Mouse (Mus musculus) lung, adult 2 months (tissue): ENCODE measurements around the gene Pld2.
A peak's percentile ranks its signal among the peaks of the same experiment; 100 is the strongest.

Experiments
- CTCF ChIP-seq: fragments of 200-500 bp; IDR thresholded peaks from 2 replicates; pipeline ENCODE4 v1.5.1; 2011; ENCODE audit warnings: mild to moderate bottlenecking, low read length, control low read depth; ENCODE audit not compliant: insufficient read depth
- POLR2A ChIP-seq: fragments of 200-500 bp; IDR thresholded peaks from 2 replicates; pipeline ENCODE4 v1.6.1; 2011; ENCODE audit warnings: low read depth, mild to moderate bottlenecking, control low read depth, low read length, borderline replicate concordance; ENCODE audit errors: extremely low read depth

DNA sequence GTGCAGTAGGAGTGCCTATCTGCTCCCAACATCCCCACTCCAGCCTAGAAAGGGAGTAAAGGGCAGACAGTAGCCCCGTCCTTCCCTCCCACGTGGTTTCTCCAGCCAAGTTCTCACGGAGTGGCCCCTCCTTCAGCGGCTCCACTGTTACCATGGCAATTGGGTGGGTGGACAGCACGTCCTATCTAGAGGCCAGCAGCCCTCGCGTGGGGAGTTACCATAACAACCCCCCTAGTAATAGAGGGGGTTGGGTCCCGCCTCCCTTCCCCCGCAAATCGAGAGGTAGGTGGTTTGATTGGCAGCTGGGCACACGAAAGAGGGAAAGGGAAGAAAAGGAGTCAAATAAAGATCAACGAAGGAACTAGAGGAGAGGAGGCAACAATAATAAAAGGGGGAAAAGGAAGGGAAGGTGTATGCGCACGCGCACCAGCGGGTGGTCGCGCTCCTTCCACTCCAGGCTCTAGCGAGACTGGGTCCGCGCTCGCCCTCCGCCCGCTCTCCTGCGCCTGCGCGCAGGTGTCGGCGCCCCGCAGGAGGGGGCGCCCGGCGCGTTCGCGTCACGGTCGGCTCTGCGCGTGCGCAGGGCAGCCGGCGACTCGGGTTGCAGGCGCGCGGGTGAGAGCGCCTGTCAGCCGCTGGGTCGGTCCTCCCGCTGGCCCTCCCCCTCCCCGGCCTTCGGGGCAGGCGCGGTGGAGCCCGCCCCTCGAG, 22.6 kb downstream of the Pld2 start, which contains the start of gene Mink1:
- TF ChIP-seq CTCF (no peak), POLR2A (peak; percentile 57; the same call in 1 of the 2 replicates)
